Mouse (Mus musculus) gonadal fat pad, adult 2 months (tissue): ENCODE measurements around the gene Olfr692. TPM values are rescaled to one million over a fixed set of nuclear protein-coding genes. Genes with fewer than 3 reads are reported as not detected.
A peak's percentile ranks its signal among the peaks of the same experiment; 100 is the strongest.
"Not testable (repeated sequence)": the region's sequence is repeated elsewhere in the genome, so short reads cannot be mapped to it uniquely, and the experiment has no call there.

Experiments
- DNase-seq: peaks from one replicate; pipeline ENCODE4 v3.0.0-alpha.2; 2012; ENCODE audit warnings: low read depth
- polyA plus RNA-seq: library from polyadenylated mRNA; depleted of rRNA; stranded (reverse); fragments of >200 nt; gene quantifications from 2 replicates; pipeline ENCODE4 v1.2.3, GENCODE M21; 2012; rRNA removed

The Olfr692 gene
- not detected in 2 replicates for polyA plus RNA-seq

DNA sequence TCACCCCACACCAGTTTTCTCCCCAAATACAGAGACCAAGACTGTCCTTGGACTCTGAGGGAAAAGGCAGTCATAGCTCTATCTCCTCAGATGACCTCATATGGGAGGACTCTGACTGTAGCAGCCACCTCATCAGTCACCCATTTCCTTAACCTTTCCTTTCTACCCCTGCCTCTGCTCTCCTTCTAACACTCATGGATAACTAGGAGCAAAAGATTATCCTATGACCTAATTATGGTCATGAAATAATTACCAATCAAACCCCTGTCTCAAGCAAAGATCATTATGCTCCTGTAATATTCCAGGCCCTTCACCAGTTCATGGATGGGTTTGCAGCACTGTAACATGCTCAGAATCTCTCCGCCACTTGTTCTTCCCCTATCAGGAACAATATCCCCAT lies at the start of gene Olfr692:
TSS of gene Olfr692 (plus strand) at position 301 of the 400 bp plus-strand sequence.
- DNase-seq = no peak

DNA sequence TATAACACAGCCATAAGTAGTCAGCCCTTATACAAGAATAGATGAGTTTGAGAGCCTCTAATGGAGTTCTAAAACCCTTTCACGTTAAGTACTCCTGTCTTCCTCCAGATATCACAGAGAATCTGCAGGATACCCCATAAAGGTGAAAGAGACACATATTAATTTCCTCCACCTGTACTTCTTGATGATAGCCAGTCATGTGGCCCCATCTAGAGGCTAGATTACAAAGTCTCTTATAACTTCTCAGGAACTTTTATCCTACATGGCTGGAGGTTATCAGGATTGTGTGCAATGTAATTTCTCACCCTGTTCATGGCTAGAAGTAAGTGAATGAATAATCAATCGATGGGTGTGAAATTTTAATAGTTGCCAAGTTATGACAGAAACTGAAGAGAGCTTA lies 42.7 kb upstream of the Olfr692 start:
- DNase-seq = no peak

DNA sequence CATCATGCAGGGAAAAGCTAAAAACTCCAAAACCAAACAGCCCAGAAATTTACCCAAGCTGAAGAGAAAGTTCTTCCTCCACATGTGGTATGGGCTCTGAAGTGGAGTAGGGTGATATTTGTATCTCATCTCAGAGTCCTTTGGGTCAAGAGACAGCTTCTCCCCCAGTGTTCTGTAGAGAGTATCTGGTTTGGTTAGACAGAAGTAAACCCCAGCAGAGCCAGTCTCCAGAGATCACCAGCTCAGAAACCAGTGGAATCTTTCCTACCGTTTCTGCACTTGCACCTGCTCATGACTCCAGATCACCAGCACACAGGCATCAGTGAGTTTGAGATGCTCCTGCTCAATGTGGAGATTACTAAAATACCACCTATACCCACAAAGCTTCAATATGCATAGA lies 34.0 kb upstream of the Olfr692 start, which contains the start of gene Olfr690:
TSS of gene Olfr690 (minus strand) at position 101 of the 400 bp plus-strand sequence.
- no peak for DNase-seq

DNA sequence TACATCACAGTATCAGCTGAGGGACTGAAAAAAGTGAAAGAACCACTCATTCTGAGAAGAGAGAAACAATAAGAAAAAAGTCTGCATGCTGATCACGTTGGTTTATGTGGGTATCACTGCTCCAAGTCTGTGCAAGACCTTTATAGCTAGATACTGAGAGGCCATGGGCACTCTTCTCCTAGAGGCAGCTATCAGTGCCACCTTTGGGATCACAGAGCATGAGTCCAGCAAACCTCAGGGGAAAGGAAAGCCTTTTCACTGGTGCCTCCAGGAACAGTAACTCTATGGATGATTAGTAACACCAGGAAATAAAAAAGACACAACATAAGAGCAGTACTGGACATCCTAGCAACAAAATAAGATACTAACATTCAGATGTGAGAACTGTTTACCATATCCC lies 25.9 kb upstream of the Olfr692 start, which contains the start of gene Olfr691:
TSS of gene Olfr691 (minus strand) at position 101 of the 400 bp plus-strand sequence.
- no peak for DNase-seq

DNA sequence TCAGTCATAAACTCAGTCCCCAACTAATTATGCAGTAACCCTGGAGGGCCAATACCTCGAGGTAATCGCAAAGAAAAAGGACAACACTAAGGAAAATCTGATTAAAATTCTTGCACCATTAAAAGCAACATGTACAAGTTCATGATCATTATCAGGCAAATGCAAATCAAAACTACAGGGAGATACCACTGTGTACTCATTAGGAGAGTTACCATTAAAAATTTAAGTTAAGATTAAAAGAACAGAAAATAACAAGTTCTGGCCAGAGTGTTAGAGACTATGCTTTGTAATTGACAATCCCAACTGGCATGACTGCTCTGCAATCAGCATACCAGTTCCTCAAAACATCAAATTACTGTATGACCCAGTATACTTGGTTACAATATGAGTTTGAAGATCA lies 25.3 kb upstream of the Olfr692 start:
- no peak for DNase-seq

DNA sequence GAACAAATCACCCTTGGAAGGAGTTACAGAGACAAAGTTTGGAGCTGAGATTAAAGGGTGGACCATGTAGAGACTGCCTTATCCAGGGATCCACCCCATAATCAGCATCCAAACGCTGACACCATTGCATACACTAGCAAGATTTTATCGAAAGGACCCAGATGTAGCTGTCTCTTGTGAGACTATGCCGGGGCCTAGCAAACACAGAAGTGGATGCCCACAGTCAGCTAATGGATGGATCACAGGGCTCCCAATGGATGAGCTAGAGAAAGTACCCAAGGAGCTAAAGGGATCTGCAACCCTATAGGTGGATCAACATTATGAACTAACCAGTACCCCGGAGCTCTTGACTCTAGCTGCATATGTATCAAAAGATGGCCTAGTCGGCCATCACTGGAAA lies 12.0 kb upstream of the Olfr692 start:
- not testable (repeated sequence) for DNase-seq

DNA sequence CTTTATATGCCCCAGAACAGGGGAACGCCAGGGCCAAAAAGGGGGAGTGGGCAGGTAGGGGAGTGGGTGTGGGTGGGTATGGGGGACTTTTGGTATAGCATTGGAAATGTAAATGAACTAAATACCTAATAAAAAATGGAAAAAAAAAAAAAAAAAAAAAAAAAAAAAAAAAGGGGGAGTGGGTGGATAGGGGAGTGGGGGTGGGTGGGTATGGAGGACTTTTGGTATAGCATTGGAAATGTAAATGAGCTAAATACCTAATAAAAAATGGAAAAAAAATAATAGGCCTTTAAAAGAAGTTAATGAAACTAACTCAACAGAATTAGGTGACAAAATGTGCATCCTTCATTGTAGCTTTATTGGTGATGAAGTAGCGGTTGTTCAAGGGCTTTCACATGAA lies 11.5 kb upstream of the Olfr692 start:
- not testable (repeated sequence) for DNase-seq

DNA sequence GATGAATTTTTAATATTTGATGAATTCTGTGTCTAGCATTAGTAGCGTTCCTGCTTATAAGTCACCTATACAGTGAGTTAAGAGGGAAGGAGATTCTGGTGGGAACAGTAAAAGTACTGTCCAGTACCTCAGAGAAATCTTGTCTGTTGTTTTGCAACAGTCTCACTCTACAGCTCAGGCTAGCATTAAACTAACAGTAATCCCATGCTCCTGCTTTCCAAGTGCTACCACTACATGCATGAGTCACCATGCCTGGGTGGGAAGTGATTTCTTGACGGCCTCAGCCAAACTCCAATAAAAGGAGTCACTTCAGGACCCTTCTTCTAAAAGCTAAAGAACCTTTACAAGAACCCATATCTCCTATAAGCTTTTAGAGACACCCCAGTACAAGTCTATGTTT lies 6.3 kb upstream of the Olfr692 start:
- no peak for DNase-seq

DNA sequence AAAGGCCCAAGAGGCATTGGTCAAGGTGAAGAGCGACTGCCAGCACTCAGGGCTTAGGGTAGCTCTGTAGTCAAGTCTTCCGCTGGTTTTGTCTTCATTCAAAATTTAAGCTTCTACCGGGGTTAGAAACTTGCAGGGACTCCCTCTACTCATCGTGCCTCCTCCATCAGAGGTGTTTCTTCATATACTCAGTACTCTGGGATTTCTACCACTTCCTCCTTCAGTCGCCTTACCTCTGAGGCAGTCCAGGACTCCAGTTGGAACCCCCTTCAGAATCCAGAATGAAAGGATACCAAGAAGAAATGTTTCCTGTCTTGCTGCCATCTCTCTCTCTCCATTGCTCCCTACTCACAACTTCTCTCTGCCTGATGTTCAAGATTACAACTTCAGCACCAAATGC lies 762 bp upstream of the Olfr692 start:
- DNase-seq = no peak

DNA sequence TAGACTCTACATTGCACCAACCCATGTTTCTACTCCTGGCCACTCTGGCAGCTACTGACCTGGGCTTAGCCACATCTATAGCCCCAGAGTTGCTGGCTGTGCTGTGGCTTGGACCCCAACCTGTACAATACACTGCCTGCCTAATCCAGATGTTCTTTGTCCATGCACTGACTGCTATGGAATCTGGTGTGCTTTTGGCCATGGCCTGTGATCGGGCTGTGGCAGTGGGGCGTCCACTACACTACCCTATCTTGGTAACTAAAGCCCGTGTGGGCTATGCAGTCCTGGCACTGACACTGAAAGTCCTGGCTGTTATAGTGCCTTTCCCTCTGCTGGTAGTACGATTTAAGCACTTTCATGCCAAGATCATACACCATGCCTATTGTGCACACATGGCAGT lies 491 bp downstream of the Olfr692 start:
- DNase-seq = no peak

DNA sequence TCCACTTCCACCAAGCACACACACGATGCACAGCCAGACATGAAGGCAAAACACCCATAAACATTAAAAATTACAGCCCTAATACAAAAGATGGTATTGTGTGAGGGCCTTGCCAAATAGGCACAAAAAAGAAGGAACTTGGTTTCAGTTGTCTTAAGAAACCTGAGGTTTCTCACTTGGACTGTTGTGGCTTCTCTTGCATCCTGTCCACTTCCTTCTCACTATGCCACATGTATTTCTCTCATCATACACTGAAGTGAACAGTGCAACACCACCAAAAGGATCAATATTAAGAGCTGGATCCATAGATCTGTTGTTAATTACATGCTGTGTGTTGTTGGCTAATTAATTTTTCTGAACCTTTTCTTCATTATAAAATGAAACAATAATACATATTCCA lies 4.9 kb downstream of the Olfr692 start:
- no peak for DNase-seq

DNA sequence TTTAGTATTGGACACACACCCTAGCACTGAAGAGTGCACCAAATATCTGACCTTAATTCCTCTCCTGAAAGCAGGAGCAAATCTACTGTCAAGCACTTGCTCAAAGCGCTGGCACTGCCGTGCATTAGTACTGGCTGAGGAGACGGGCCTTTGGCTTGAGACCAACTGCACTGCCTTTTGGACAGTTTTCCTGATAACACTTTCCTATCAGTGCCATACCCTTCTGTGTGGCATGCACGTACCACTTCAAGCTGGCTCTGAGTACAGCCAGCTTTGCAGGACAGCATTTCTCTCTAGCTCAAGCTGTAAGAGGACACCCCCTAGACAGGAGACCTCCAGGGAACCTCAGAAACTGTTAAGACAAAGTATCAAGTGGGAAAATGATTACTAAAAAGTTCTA lies 5.5 kb downstream of the Olfr692 start:
- no peak for DNase-seq

DNA sequence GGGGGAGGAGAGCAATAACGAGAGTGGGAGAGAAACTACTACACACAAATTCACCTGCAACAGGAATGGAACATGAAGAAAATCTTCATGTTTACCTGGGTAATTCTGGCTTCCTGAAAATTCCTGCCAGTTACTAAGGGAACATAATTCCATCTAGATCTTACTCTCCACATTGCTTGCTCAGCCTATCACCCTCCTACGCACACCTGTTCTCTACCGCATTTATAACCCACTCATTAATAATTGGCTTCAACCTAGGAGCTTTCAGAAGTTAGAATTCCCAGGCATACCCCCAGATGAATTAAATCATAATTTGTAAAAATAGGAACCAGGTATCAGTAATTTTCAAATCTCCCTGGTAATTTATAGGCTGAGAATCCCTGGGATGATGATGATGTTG lies 5.9 kb downstream of the Olfr692 start:
- no peak for DNase-seq

DNA sequence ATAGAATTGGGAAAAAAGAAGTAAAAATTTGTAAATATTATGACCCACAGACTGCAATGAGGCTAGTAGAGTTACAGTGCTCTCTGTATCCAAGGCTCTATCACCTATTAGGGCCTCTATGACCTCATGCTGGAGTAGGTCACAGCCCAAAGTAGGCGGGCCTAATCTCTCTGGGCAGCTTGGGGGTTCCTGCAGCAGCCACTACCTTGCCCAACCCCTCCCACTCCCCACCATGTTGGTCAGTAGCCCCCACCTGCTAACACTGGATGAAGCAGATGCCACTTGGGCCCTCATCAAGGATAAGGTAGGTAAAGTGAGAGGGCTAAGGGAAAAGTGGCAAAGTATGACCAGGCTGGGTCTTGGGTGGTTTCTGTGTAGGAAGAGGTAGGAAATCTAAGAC lies 6.8 kb downstream of the Olfr692 start, which contains the start of gene Gm5901:
TSS of gene Gm5901 (plus strand) at position 173 of the 400 bp plus-strand sequence.
- no peak for DNase-seq

DNA sequence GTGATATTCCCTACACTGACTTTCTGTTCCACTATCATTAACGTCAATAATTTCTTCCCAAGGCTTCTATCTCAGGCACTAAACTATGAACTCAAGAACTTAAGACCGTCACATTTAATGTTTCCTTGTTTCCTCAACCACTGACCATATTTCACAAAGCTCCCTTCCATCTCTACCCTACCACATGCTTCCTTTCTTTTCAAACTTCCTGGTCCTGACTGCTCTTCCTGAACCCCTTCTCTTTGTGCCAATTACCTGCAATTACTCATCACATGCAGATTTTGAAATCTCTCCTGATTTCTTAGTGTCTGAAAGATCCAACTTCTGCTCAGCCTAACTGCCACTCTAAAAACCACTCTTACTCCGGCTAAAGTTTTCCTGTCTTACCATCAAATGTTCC lies 12.3 kb downstream of the Olfr692 start:
- DNase-seq = no peak

DNA sequence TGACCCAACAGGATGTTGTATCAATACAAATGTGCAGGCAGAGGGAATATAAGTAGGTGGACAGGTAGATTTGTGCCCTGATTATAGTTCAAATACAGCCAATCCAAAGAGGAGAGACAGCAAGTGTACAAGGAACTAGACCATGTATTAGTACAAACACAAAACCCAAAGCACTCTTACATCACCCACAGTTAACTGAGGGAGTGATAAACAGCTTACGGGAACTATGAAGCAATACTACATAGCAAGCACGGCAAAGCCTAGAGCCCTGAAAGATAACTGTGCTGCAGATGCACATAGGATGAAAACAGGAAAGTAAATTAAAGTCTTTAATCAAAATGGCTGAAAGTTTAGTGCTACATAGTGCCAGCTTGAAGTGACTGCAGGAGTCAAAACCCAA lies 19.7 kb downstream of the Olfr692 start:
- DNase-seq = no peak

DNA sequence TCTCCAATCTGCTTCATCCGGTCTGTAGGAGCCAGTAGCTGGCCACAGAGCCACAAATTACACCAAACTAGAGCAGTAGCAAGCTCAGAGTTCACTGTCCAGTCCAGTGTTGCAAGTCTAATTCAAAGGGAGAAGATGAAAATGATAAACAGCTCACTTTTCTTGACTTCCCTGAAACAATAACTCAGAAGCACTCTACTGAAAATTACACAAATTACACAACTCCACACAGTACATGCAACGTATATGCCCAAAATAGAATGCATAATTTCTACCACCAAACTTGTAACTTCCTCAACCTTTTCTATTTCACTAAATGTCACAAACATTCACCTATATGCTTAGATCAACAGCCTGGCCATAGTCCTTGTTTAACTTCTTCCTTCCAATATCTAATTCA lies 22.2 kb downstream of the Olfr692 start:
- DNase-seq = no peak

DNA sequence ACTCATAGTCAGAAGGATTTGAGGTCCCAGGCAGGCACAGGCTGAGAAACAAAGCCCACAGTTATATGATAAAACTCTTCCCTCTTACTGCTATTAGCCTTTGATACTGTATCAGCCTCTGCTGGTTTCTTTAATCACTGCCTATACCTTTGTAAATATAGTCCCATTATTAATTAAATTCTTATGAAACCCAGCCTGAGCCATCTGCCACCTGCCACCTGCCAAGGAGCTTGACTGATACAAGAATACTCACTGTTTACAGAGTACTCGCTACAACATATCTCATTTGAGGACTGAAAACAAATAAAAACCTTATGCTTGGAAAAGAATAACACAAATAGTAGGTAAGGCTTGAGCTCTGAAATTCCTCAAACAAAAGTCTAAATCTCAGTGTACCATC lies 26.6 kb downstream of the Olfr692 start:
- no peak for DNase-seq

DNA sequence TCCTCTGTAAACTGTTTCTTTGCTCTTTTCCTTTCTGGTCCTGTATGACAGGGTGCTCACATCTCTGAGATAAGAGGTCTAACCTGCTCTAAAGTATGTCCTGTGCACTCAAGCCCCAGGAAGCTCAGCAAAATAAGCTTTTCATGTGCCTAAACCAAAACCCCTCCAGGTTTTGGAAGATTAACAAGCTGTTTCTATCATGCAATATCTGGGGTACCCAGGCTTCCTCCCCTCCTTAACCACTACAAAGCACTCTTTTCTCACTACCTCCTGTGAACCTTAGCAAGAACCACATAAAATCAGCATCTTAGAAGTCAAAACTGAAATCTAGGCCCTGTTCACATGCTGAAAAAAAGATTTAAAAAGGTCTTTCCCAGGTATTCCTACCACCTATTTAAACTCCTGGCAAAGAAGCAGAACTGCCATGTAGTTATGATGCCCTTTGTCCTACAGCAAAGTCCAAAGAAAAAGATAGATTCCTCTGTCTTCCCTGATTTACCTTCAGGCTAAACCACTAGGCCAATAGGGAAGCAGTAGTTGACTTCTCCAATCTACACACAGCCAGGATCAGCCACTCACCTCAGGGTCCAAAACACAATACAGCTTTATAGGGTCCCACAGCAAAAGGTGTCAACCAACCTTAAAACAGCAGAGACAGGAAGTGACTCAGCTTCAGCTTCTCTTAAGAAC lies 27.2 kb downstream of the Olfr692 start:
- DNase-seq = no peak

DNA sequence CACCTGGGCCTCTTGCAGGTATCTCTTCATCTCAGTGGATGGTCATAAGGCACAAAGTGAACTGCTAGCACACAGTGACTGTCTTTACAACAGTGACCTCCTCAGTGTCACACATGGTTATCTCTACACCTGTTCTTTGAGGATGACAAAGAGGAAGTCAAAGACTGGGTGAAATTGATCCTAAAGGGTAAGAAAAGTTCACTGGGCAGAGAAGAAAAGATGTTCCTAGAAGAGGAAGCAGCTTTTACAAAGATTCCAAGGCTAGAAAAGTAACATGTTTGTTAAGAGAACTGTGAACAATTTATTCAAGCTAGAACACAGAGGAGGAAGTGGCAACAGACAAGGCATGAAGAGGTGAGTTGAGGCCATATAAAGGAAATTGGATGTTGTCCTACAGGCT lies 28.1 kb downstream of the Olfr692 start:
- no peak for DNase-seq

DNA sequence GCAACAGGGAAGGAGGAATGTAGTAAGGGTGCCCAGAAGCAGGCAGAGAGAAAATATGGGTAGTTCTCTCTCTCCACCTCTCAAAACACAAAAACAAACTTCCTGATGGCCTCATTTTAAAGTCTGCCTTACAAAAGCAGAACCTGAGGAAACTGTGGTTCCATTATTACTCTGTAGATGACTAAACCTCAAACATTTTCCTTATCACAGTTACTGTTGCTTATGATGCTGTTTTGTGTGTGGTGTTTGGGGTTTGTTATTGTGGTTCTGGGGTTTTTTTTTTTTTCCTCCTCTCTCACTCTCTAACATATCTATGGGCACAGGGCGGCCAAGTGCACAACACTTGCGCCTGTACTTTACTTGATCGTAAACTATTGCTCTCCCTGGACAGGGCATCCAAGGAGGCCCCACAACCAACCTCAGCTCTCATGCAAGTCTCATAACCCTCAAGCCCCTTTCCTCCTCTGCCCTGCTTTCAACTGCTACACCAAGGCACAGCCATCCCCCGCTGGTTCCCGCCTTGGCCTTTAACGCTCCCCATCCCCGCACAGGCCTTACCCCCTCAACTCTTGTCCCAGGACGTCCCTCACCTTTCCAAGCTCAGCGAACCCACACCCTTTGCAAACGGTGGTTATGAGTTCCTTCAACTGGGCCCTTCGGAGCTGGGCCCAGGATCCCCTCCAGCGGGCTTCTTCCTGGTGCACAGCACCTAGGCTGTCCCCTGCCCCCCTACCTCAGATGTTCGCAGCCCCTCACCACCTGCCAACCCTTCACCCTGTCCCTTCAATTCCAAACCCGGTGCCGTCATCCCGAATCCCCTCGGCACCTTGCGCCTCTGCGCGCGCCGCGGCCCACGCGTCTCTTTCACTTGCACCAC lies 31.3 kb downstream of the Olfr692 start:
- DNase-seq = no peak

DNA sequence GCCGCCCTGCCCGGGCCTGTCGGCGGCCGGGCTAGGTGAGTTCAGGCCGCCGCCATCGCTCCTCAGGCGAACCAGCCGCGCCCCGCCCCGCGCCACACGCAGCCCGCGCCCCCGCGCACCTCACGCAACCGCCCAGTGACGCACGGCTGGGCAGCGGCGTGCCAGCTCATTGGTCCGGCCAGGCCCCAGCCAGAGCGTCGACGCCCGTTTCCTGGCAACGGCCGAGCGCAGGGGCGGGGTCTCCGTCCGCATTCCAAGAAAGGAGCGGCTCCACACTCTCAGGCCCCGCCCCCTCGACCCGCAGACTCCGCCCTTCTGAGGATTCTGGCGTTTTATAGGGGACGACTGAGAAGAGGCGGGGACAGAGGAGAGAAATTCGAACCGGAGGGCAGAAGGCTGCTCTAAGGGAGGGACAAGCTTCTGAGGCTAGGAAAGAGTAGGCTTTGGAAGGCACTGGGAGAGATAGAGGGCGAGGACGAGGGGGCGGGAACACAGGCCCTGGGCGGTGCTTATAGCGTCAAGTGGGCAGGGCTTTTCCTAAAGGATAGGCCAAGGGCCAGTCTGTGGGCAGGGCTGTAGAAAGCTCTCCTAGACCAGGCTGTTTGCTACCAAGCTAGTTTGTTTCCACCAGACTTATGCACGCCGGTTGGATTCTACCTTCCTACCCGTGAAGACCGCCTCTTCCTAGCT lies 32.0 kb downstream of the Olfr692 start, which contains the start of gene Fam160a2:
TSS of gene Fam160a2 (minus strand) at position 120 of the 690 bp plus-strand sequence.
- peak; percentile 88 for DNase-seq
